Mouse (Mus musculus): ENCODE data around the gene Lbr. TPM values are rescaled to one million over a fixed set of nuclear protein-coding genes. Genes with fewer than 3 reads are reported as not detected.

Gene Lbr
- total and polyA plus RNA-seq, 2 experiments, result 7.3 to 9.5 TPM

DNA sequence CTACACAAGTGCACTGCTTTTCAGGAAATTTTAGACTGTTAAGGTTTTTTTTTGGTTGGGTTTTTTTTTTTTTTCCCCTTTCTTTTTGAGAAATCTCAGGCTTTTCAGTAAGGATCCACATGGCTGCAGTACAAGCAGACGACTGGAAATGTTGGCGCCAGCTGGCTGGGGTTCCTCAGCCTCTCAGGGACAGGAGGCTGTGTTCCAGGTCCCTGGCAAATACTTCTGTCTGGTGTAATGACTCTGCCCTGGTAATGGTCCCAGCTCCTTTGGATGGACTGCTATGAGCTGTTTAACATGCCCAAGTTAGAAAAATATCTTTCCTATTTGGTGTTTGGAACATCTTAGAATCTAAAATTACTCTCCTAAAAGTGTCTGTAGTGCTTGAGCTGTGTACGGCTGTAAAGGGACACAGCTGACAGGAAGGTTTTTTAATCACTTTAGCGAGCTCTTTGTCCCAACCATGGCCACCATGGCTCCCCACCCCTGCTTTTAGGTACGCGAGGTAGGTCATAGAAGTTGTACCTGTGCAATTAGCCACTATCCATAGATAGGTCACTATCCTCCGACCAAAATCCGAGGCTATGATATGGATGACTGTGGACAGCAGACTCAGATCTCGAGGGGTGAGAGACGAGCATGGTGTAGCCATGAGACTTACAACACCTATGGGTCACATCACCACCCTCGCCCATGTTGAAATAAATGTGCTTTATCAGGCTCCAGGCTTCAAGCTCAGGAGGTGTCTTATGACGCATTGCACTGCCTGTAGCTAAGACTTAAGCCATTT lies 8.9 kb upstream of the Lbr start:
- no peak for TF ChIP-seq POLR2A (IDR thresholded peaks at IDR 0.05; ENCODE audit: extremely low read depth, insufficient read depth, low read length)
- Histone ChIP-seq H3K4me1 (ENCODE audit: control insufficient read depth, insufficient read depth, low read length) (no peaks in the 10 kb centered on the region), H3K27ac (replicated peaks; ENCODE audit: insufficient read depth, low read depth, low read length) (no peak overlapping the region), H3K9ac (ENCODE audit: low read depth, low read length) (no peak overlapping the region), H3K36me3 (ENCODE audit: control insufficient read depth, insufficient read depth, low read length) (no peaks in the 10 kb centered on the region), H3K27me3 (ENCODE audit: control insufficient read depth, insufficient read depth, low read length) (no peaks in the 10 kb centered on the region), H3K79me2 (ENCODE audit: control insufficient read depth, insufficient read depth, low read length) (no peaks in the 10 kb centered on the region), H3K4me3 (ENCODE audit: insufficient read depth, low read depth, low read length) (no peak overlapping the region)
- WGBS, result 82% methylated on average over 12 of the region's 12 CpGs
- no peak for DNase-seq (ENCODE audit: extremely low read depth, low read depth, low spot score)

DNA sequence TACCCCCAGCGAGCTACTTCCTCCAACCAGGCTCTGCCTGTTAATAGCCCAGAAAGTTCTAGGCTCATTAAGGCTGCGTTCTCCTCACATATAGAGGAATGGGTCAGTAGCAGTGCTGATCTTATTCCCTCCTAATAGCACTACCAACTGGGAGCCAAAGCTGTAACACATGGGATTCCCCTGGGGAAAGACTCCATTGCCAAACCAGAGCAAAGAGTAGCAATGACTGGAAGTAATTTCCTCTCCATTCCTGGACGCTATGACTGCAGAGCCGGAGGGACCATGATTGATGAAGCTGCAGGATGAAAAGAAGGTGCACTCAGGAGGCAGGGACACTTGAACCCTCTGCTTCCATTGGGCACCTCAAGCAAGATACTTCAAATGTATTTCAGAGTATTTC lies 7.6 kb upstream of the Lbr start:
- H3K27ac ChIP-seq (replicated peaks; ENCODE audit: insufficient read depth, low read depth, low read length), result no peak overlapping the region
- no peaks in the 10 kb centered on the region for H3K4me1 ChIP-seq (ENCODE audit: control insufficient read depth, insufficient read depth, low read length)
- no peaks in the 10 kb centered on the region for H3K36me3 ChIP-seq (ENCODE audit: control insufficient read depth, insufficient read depth, low read length)
- H3K79me2 ChIP-seq (ENCODE audit: control insufficient read depth, insufficient read depth, low read length), result no peaks in the 10 kb centered on the region
- DNase-seq (ENCODE audit: extremely low read depth, low read depth, low spot score), result no peak
- 96% methylated on average over 4 of the region's 4 CpGs for WGBS
- H3K27me3 ChIP-seq (ENCODE audit: control insufficient read depth, insufficient read depth, low read length), result no peaks in the 10 kb centered on the region
- no peak overlapping the region for H3K9ac ChIP-seq (ENCODE audit: low read depth, low read length)
- TF ChIP-seq POLR2A (IDR thresholded peaks at IDR 0.05; ENCODE audit: extremely low read depth, insufficient read depth, low read length), result no peak
- TF ChIP-seq CTCF (IDR thresholded peaks at IDR 0.05; ENCODE audit: low read depth, low read length), result no peak
- H3K4me3 ChIP-seq (ENCODE audit: insufficient read depth, low read depth, low read length), result no peak overlapping the region

DNA sequence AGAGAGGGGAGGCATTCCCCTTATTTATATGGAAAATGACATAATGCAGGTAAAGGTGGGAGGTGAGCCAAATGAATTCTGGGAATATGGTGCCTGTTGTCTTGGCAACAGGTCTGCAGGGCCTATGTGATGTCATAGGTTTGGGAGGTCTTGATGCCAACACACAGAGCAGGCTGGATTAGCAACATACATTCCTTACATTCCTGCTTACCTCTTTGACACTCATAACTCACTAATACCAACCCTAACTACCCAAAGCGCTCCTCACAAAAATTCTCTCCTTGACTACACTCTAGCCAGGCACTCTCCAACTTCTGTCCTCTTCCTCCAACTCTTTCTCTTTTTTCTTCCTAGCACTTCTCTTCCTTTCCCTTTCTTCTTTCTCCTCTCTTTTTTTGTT lies 5.4 kb upstream of the Lbr start:
- Histone ChIP-seq H3K79me2 (ENCODE audit: control insufficient read depth, insufficient read depth, low read length) (no peaks in the 10 kb centered on the region), H3K9ac (ENCODE audit: low read depth, low read length) (no peak overlapping the region), H3K36me3 (ENCODE audit: control insufficient read depth, insufficient read depth, low read length) (no peaks in the 10 kb centered on the region), H3K4me1 (ENCODE audit: control insufficient read depth, insufficient read depth, low read length) (no peaks in the 10 kb centered on the region; the same call in 1 of the 2 replicates), H3K4me3 (ENCODE audit: insufficient read depth, low read depth, low read length) (no peak overlapping the region), H3K27me3 (ENCODE audit: control insufficient read depth, insufficient read depth, low read length) (no peaks in the 10 kb centered on the region), H3K27ac (replicated peaks; ENCODE audit: insufficient read depth, low read depth, low read length) (no peak overlapping the region)
- DNase-seq (ENCODE audit: extremely low read depth, low read depth, low spot score), result no peak
- TF ChIP-seq POLR2A (IDR thresholded peaks at IDR 0.05; ENCODE audit: extremely low read depth, insufficient read depth, low read length) (no peak), CTCF (IDR thresholded peaks at IDR 0.05; ENCODE audit: low read depth, low read length) (no peak)
- WGBS, result 100% methylated on average over 1 of the region's 1 CpGs

DNA sequence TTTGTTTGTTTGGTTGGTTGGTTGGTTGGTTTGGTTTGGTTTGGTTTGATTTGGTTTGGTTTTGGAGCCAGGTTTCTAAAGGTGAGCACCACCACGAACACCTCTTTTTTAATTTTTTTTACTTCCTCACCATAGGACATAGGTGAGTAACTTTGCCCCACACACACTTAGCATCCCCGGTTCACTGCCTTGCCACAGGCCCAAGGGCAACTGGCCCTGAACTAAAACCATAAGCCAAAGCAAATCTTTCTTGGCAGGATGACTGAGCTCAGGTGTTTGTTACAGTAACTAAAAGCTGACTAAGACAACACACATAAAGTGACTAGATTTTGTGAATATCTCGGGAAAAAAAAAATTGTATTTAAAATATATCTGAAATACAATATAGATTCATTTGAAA lies 4.5 kb upstream of the Lbr start:
- TF ChIP-seq CTCF (IDR thresholded peaks at IDR 0.05; ENCODE audit: low read depth, low read length) (no peak), POLR2A (IDR thresholded peaks at IDR 0.05; ENCODE audit: extremely low read depth, insufficient read depth, low read length) (no peak)
- 69% methylated on average over 3 of the region's 3 CpGs for WGBS
- Histone ChIP-seq H3K4me3 (ENCODE audit: insufficient read depth, low read depth, low read length) (no peak overlapping the region), H3K9ac (ENCODE audit: low read depth, low read length) (no peak overlapping the region), H3K79me2 (ENCODE audit: control insufficient read depth, insufficient read depth, low read length) (no peaks in the 10 kb centered on the region), H3K36me3 (ENCODE audit: control insufficient read depth, insufficient read depth, low read length) (no peaks in the 10 kb centered on the region), H3K27me3 (ENCODE audit: control insufficient read depth, insufficient read depth, low read length) (no peaks in the 10 kb centered on the region), H3K27ac (replicated peaks; ENCODE audit: insufficient read depth, low read depth, low read length) (no peak overlapping the region), H3K4me1 (ENCODE audit: control insufficient read depth, insufficient read depth, low read length) (peaks cover 3% of the 10 kb centered on the region; the same call in 1 of the 2 replicates)
- no peak for DNase-seq (ENCODE audit: extremely low read depth, low read depth, low spot score)

DNA sequence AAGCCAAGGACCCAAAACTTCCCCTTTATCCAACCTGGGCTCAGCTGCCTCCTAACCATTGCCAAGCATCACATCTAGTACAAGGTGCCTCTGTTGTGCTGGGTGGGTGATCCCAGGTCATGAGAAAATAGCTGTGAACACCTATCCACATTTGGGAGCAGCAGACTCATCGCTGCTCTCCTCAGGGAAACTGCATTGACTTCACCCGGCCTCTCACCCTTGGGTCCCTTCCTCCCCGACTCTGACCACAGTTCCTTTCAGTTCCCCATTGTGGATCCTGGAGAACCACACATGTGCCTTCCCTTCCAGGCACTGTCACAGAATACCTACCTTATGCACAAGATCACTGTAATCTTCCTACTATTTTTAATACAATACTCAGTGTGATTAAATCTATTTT lies 2.9 kb upstream of the Lbr start:
- Histone ChIP-seq H3K9ac (ENCODE audit: low read depth, low read length) (no peak overlapping the region), H3K4me1 (ENCODE audit: control insufficient read depth, insufficient read depth, low read length) (peaks cover 3% of the 10 kb centered on the region; the same call in 1 of the 2 replicates), H3K79me2 (ENCODE audit: control insufficient read depth, insufficient read depth, low read length) (no peaks in the 10 kb centered on the region), H3K4me3 (ENCODE audit: insufficient read depth, low read depth, low read length) (no peak overlapping the region), H3K27me3 (ENCODE audit: control insufficient read depth, insufficient read depth, low read length) (no peaks in the 10 kb centered on the region), H3K27ac (replicated peaks; ENCODE audit: insufficient read depth, low read depth, low read length) (no peak overlapping the region), H3K36me3 (ENCODE audit: control insufficient read depth, insufficient read depth, low read length) (no peaks in the 10 kb centered on the region)
- 89% methylated on average over 3 of the region's 3 CpGs for WGBS
- DNase-seq (ENCODE audit: extremely low read depth, low read depth, low spot score), result no peak
- TF ChIP-seq CTCF (IDR thresholded peaks at IDR 0.05; ENCODE audit: low read depth, low read length) (no peak), POLR2A (IDR thresholded peaks at IDR 0.05; ENCODE audit: extremely low read depth, insufficient read depth, low read length) (no peak)

DNA sequence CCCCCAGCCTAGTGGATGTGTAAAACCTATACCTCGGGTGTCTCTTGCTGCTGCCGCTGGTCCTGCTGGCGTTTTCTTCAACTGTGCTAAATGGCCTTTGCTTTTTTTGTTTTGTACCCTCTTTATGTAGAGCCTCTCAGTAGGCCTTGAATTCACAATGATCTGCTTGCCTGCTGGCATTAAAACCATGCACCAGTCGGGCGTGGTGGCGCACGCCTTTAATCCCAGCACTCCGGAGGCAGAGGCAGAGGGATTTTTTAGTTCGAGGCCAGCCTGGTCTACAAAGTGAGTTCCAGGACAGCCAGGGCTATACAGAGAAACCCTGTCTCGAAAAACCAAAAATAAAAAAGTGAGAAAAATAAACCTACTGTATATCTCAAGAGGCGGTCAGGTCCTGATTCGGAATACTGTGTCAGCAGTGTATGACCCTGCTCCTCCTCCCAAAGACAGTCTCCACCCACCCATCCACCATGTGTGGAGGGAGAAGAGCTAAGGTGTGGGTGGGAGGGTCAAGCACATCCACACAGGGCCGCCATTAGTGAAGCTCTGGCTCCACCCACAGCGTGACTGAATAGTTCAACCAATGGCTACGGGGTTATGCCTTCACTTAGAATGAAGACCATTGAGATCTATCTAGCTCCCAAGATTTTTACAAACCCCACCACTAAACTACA lies 2.2 kb upstream of the Lbr start:
- WGBS, result 89% methylated on average over 15 of the region's 15 CpGs
- H3K9ac ChIP-seq (ENCODE audit: low read depth, low read length), result no peak overlapping the region
- H3K79me2 ChIP-seq (ENCODE audit: control insufficient read depth, insufficient read depth, low read length), result no peaks in the 10 kb centered on the region
- H3K27me3 ChIP-seq (ENCODE audit: control insufficient read depth, insufficient read depth, low read length), result no peaks in the 10 kb centered on the region
- no peak for DNase-seq (ENCODE audit: extremely low read depth, low read depth, low spot score)
- H3K27ac ChIP-seq (replicated peaks; ENCODE audit: insufficient read depth, low read depth, low read length), result no peak overlapping the region
- no peak overlapping the region for H3K4me3 ChIP-seq (ENCODE audit: insufficient read depth, low read depth, low read length)
- H3K36me3 ChIP-seq (ENCODE audit: control insufficient read depth, insufficient read depth, low read length), result no peaks in the 10 kb centered on the region
- H3K4me1 ChIP-seq (ENCODE audit: control insufficient read depth, insufficient read depth, low read length), result peaks cover 6% of the 10 kb centered on the region; the same call in 1 of the 2 replicates
- TF ChIP-seq CTCF (IDR thresholded peaks at IDR 0.05; ENCODE audit: low read depth, low read length) (no peak), POLR2A (IDR thresholded peaks at IDR 0.05; ENCODE audit: extremely low read depth, insufficient read depth, low read length) (no peak)

Measured in liver, adult 2 months (tissue).